Mouse (Mus musculus) heart, postnatal 0 days (tissue): Measurements from ENCODE around the gene 1700006A11Rik. TPM values are rescaled to one million over a fixed set of nuclear protein-coding genes. Genes with fewer than 3 reads are reported as not detected.
"Not testable (repeated sequence)": the region's sequence is repeated elsewhere in the genome, so short reads cannot be mapped to it uniquely, and the experiment has no call there.

Experiments used
- ATAC-seq: fragments of 200-750 bp; cut with Nextera tagmentation; 2 replicates; pipeline ENCODE4 v1.8.0; 2017; ENCODE audit warnings: low read depth, moderate number of reproducible peaks, moderate library complexity; ENCODE audit not compliant: insufficient read depth
- DNase-seq: peaks from one replicate; pipeline ENCODE4 v3.0.0-alpha.2; 2016; ENCODE audit warnings: low spot score
- H3K27ac ChIP-seq: fragments of 300-500 bp; sonication (generic); 2 replicates; pipeline ENCODE4 v1.5.1; 2014; ENCODE audit warnings: low read depth, mild to moderate bottlenecking
- H3K27me3 ChIP-seq: fragments of 300-500 bp; sonication (generic); 2 replicates; pipeline ENCODE4 v1.6.1; 2014; ENCODE audit warnings: low read length, mixed read lengths; ENCODE audit not compliant: control insufficient read depth, insufficient read depth
- H3K36me3 ChIP-seq: fragments of 300-500 bp; sonication (generic); replicated peaks from 2 replicates; pipeline ENCODE4 v1.6.1; 2014; ENCODE audit warnings: low read length, mixed read lengths; ENCODE audit not compliant: control insufficient read depth, insufficient read depth
- H3K4me1 ChIP-seq: fragments of 300-500 bp; sonication (generic); 2 replicates; pipeline ENCODE4 v1.6.1; 2014; ENCODE audit warnings: antibody characterized with exemption; ENCODE audit not compliant: control insufficient read depth, insufficient read depth
- H3K4me2 ChIP-seq: fragments of 300-500 bp; sonication (generic); 2 replicates; pipeline ENCODE4 v1.6.1; 2014; ENCODE audit warnings: low read depth, mild to moderate bottlenecking, low read length, moderate library complexity
- H3K4me3 ChIP-seq: fragments of 300-500 bp; sonication (generic); 2 replicates; pipeline ENCODE4 v1.5.1; 2014; ENCODE audit warnings: low read depth, low read length
- H3K9ac ChIP-seq: fragments of 300-500 bp; sonication (generic); replicated peaks from 2 replicates; pipeline ENCODE4 v1.6.1; 2014; ENCODE audit warnings: low read depth, low read length, mixed read lengths
- H3K9me3 ChIP-seq: fragments of 300-500 bp; sonication (generic); replicated peaks from 2 replicates; pipeline ENCODE4 v1.6.1; 2016; ENCODE audit warnings: low read length; ENCODE audit not compliant: control insufficient read depth
- CTCF ChIP-seq: IDR thresholded peaks from 2 replicates; pipeline ENCODE4 v1.5.1; 2016; ENCODE audit warnings: antibody characterized with exemption, control low read depth, low read depth
- EP300 ChIP-seq: IDR thresholded peaks from 2 replicates; pipeline ENCODE4 v1.6.1; 2016; ENCODE audit warnings: antibody characterized with exemption, low read depth
- WGBS: fragments of 180-500 bp; shearing (Covaris S2); extraction: QIAGEN DNeasy Blood & Tissue Kit; methylation state at CpG from one replicate; pipeline ENCODE4 v1.1.7; 2014; 5-methylcytosine and 5-hydroxymethylcytosine counted together
- polyA plus RNA-seq: library from polyadenylated mRNA; unstranded; fragments of >200 nt; fragmentation: Nextera tagmentation; extraction: Ambion mirVana; gene quantifications from 2 replicates; pipeline ENCODE4 v1.2.1, GENCODE M21; 2015
- total RNA-seq: library from RNA; depleted of rRNA; stranded (reverse); fragments of >200 nt; gene quantifications from 2 replicates; pipeline ENCODE4 v1.2.3, GENCODE M21; 2014; ENCODE audit warnings: low replicate concordance; rRNA removed

The 1700006A11Rik gene
- not detected in 2 replicates for total RNA-seq
- not detected in 2 replicates for polyA plus RNA-seq

- Histone ChIP-seq H3K9me3 (no peaks in the 10 kb centered on the region), H3K36me3 (no peaks in the 10 kb centered on the region), H3K4me3 (no peak within 1 kb of the TSS), H3K27me3 (no peaks in the 10 kb centered on the region), H3K4me2 (no peak within 1 kb of the TSS), H3K4me1 (no peaks in the 10 kb centered on the region), H3K27ac (no peak within 1 kb of the TSS), H3K9ac (no peak within 1 kb of the TSS)
- DNase-seq (no peak), ATAC-seq (no peak)
- WGBS: 73% methylated on average over 1 of the region's 1 CpGs
- TF ChIP-seq EP300 (no peak), CTCF (no peak)
Observed at GRCm38 (mm10) chr3:124425940-124426339, at the start of gene 1700006A11Rik. Gene 1700006A11Rik (minus strand): TSS chr3:124426040.

GRCm38 (mm10) chr3:124474291-124474690 lies 48.5 kb upstream of the 1700006A11Rik start:
- not testable (repeated sequence) for DNase-seq, ATAC-seq, H3K27ac ChIP-seq, H3K4me1 ChIP-seq, H3K9ac ChIP-seq, H3K36me3 ChIP-seq, H3K27me3 ChIP-seq, H3K4me2 ChIP-seq, H3K9me3 ChIP-seq, H3K4me3 ChIP-seq
- 68% methylated on average over 5 of the region's 5 CpGs for WGBS

- no peaks in the 10 kb centered on the region for H3K4me1 ChIP-seq
- no peak overlapping the region for H3K4me3 ChIP-seq
- H3K36me3 ChIP-seq: no peaks in the 10 kb centered on the region
- no peak overlapping the region for H3K27ac ChIP-seq
- DNase-seq: no peak
- 82% methylated on average over 6 of the region's 6 CpGs for WGBS
- no peaks in the 10 kb centered on the region for H3K9me3 ChIP-seq
- no peak overlapping the region for H3K9ac ChIP-seq
- no peak for ATAC-seq
- H3K4me2 ChIP-seq: no peak overlapping the region
- TF ChIP-seq EP300: no peak
- no peak for TF ChIP-seq CTCF
- no peaks in the 10 kb centered on the region for H3K27me3 ChIP-seq
Observed at GRCm38 (mm10) chr3:124466102-124466730, 40.4 kb upstream of the 1700006A11Rik start.

DNA sequence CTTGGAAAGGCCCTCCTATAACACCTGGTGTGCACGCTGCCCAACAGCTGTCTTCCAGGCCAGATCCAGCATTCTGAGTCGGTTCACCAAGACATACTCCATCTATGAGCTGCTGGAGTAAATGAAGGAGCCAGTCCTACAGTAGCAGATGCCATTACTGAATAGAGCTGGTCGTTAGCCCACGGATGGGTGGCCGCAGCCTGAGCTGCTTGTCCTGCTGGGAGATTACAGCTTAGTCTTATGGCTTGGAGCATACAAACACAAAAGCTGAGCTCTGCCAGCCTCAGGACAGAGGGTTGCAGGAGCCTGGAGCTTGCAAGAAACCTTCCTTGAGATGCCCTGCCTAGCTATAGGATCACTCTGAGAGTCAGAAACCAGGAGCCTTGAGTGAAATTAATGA lies 33.6 kb downstream of the 1700006A11Rik start:
- Histone ChIP-seq H3K4me1 (no peaks in the 10 kb centered on the region), H3K4me3 (no peak overlapping the region), H3K9ac (no peak overlapping the region), H3K4me2 (no peak overlapping the region), H3K27ac (no peak overlapping the region), H3K27me3 (no peaks in the 10 kb centered on the region), H3K9me3 (no peaks in the 10 kb centered on the region), H3K36me3 (no peaks in the 10 kb centered on the region)
- DNase-seq (no peak), ATAC-seq (no peak)
- TF ChIP-seq CTCF (no peak), EP300 (no peak)
- WGBS: 76% methylated on average over 5 of the region's 5 CpGs

DNA sequence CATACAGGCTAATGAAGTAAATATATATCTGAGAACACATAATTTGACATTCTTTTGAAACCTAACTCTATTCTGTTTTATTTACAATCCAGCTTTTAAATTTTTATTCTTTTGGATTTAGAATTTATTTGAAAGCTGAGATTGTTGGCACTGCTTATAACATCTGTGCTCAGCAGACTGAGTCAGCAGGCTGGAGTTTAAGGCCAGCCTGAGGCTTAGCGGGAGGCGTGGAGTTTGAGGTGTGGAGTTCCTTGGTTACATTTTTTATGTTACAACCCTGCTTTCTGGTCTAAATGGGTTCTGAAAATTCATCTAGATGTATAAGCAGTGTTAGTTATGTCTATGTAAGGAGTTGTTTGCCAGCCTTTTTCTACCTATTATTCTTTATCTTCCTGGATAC lies 35.7 kb downstream of the 1700006A11Rik start:
- Histone ChIP-seq H3K4me2 (no peak overlapping the region), H3K4me1 (no peaks in the 10 kb centered on the region), H3K9me3 (no peaks in the 10 kb centered on the region), H3K27me3 (no peaks in the 10 kb centered on the region), H3K36me3 (no peaks in the 10 kb centered on the region), H3K4me3 (no peak overlapping the region), H3K9ac (no peak overlapping the region), H3K27ac (no peak overlapping the region)
- DNase-seq (no peak), ATAC-seq (no peak)
- TF ChIP-seq CTCF (no peak), EP300 (no peak)
- 77% methylated on average over 2 of the region's 2 CpGs for WGBS

DNA sequence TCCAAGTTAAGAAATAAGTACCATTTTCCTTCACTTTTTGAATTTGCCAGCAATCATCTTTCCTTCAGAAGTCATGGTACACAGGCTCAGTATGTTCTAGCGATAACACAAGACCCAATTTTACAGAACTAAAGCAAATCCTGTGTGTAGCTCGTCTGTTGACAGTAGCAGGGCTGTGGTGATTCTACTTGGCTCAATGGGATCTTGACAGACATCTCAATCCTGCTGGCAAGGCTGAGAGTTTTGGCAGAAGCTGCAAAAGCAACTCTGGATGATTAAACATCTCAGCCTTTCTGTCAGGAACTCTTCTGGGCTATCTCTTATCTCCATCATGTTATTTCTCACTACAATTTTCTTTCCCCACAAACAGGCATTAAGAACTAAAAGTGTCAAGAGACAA lies 36.2 kb downstream of the 1700006A11Rik start:
- Histone ChIP-seq H3K36me3 (no peaks in the 10 kb centered on the region), H3K4me2 (no peak overlapping the region), H3K27me3 (no peaks in the 10 kb centered on the region), H3K9me3 (no peaks in the 10 kb centered on the region), H3K9ac (no peak overlapping the region), H3K4me3 (no peak overlapping the region), H3K4me1 (no peaks in the 10 kb centered on the region), H3K27ac (no peak overlapping the region)
- 39% methylated on average over 2 of the region's 2 CpGs for WGBS
- DNase-seq (no peak), ATAC-seq (no peak)
- no peak for TF ChIP-seq CTCF
- no peak for TF ChIP-seq EP300

GRCm38 (mm10) chr3:124385377-124385776 lies 40.5 kb downstream of the 1700006A11Rik start:
- H3K27me3 ChIP-seq, ATAC-seq: not testable (repeated sequence)
- 86% methylated on average over 18 of the region's 18 CpGs for WGBS

More at GRCm38 (mm10) chr3:124385377-124385776, 40.5 kb downstream of the 1700006A11Rik start:
- not testable (repeated sequence) for H3K9ac ChIP-seq, DNase-seq, H3K4me3 ChIP-seq, H3K4me2 ChIP-seq, H3K36me3 ChIP-seq, H3K9me3 ChIP-seq, H3K4me1 ChIP-seq, H3K27ac ChIP-seq
